Comparison of ENCODE assay signal across 23 mouse cellular contexts in genomic region chr3:148912944-148913684, GRCm38 (mm10).
DNase-seq lines count a peak whose midpoint lies in the region; ATAC-seq and TF ChIP-seq lines count a peak whose summit lies in the region.
"Had no signal": no experiment of that assay in that cellular context is flagged by ENCODE, and none has a peak within 500 bp of the region (broad histone marks: within the 10 kb centered on the region; RNA-seq: fewer than 3 reads in every experiment).

No protein-coding gene starts in this region.

- H3K36me3 ChIP-seq in hindbrain, embryonic 11.5 days (ENCODE audit: control insufficient read depth, insufficient read depth, low read length), result no peaks in the 10 kb centered on the region
- no peaks in the 10 kb centered on the region for H3K36me3 ChIP-seq in hindbrain, postnatal 0 days (ENCODE audit: insufficient read depth, low read length)
- H3K36me3 ChIP-seq in forebrain, embryonic 10.5 days (replicated peaks), result peaks cover 4% of the 10 kb centered on the region
- H3K36me3 ChIP-seq in hindbrain, embryonic 13.5 days, result no peaks in the 10 kb centered on the region
- H3K36me3 ChIP-seq in midbrain, embryonic 16.5 days (ENCODE audit: control insufficient read depth, insufficient read depth, low read length), result no peaks in the 10 kb centered on the region
- H3K36me3 ChIP-seq: liver, embryonic 13.5 days had no signal

- no peak overlapping the region for H3K4me2 ChIP-seq in hindbrain, embryonic 11.5 days (replicated peaks; ENCODE audit: low read depth, low read length)
- no peak overlapping the region for H3K4me2 ChIP-seq in hindbrain, postnatal 0 days (ENCODE audit: low read depth, low read length)
- no peak overlapping the region for H3K4me2 ChIP-seq in hindbrain, embryonic 13.5 days
- H3K4me2 ChIP-seq in midbrain, embryonic 16.5 days (ENCODE audit: low read length), result no peak overlapping the region; the same call in 1 of the 2 replicates
- H3K4me2 ChIP-seq: heart, embryonic 11.5 days; liver, embryonic 13.5 days had no signal

- peak; percentile 58 for ATAC-seq in hindbrain, embryonic 11.5 days (ENCODE audit: low FRiP score)
- ATAC-seq in hindbrain, postnatal 0 days, result no peak
- peak; percentile 54; the same call in 1 of the 2 replicates for ATAC-seq in hindbrain, embryonic 13.5 days (ENCODE audit: low FRiP score)
- peak; percentile 55 for ATAC-seq in midbrain, embryonic 16.5 days

- no peak overlapping the region for H3K4me3 ChIP-seq in hindbrain, embryonic 11.5 days (ENCODE audit: low read depth, low read length)
- H3K4me3 ChIP-seq in hindbrain, postnatal 0 days (ENCODE audit: low read length), result no peak overlapping the region
- H3K4me3 ChIP-seq in forebrain, embryonic 10.5 days, result no peak overlapping the region
- no peak overlapping the region for H3K4me3 ChIP-seq in hindbrain, embryonic 13.5 days
- H3K4me3 ChIP-seq in midbrain, embryonic 16.5 days (ENCODE audit: low read depth, low read length), result no peak overlapping the region
- H3K4me3 ChIP-seq: embryonic facial prominence, embryonic 10.5 days; layer of hippocampus, adult 2 months; liver, embryonic 13.5 days; myocyte had no signal

- 77% methylated on average over 14 of the region's 14 CpGs for WGBS in hindbrain, embryonic 11.5 days
- 50% methylated on average over 14 of the region's 14 CpGs for WGBS in hindbrain, postnatal 0 days
- 81% methylated on average over 14 of the region's 14 CpGs for WGBS in forebrain, embryonic 10.5 days
- 51% methylated on average over 14 of the region's 14 CpGs for WGBS in hindbrain, embryonic 13.5 days
- WGBS in midbrain, embryonic 16.5 days, result 46% methylated on average over 14 of the region's 14 CpGs

- no peaks in the 10 kb centered on the region for H3K9me3 ChIP-seq in hindbrain, embryonic 11.5 days (ENCODE audit: control insufficient read depth, low read length)
- H3K9me3 ChIP-seq in hindbrain, postnatal 0 days (ENCODE audit: low read length), result no peaks in the 10 kb centered on the region
- H3K9me3 ChIP-seq in forebrain, embryonic 10.5 days, result no peaks in the 10 kb centered on the region
- no peaks in the 10 kb centered on the region for H3K9me3 ChIP-seq in hindbrain, embryonic 13.5 days
- H3K9me3 ChIP-seq in midbrain, embryonic 16.5 days (replicated peaks; ENCODE audit: control insufficient read depth, low read length, poor library complexity, severe bottlenecking), result no peaks in the 10 kb centered on the region
- H3K9me3 ChIP-seq: embryonic facial prominence, embryonic 10.5 days; liver, embryonic 13.5 days had no signal

- TF ChIP-seq CTCF in hindbrain, postnatal 0 days (IDR thresholded peaks at IDR 0.05; ENCODE audit: low read depth), result no peak

- DNase-seq in hindbrain, embryonic 11.5 days (ENCODE audit: low spot score), result no peak
- DNase-seq in hindbrain, postnatal 0 days (ENCODE audit: low spot score), result no peak
- no peak for DNase-seq in forebrain, embryonic 10.5 days (ENCODE audit: extremely low spot score, low spot score)
- no peak for DNase-seq in thymus, postnatal 25 days
- DNase-seq in heart, adult 18-20 months, result no peak
- no peak for DNase-seq in layer of hippocampus, postnatal 36 days
- DNase-seq: adrenal gland, postnatal 10 days; cerebellum, adult 11-12 months; cerebellum, postnatal 36 days; gastrocnemius, postnatal 14 days; heart, postnatal 4 days; kidney, adult 11 months; kidney, postnatal 10 days; liver, embryonic 13.5 days; right cerebral cortex, postnatal 4 days; thymus, postnatal 4 days had no signal

- no peaks in the 10 kb centered on the region for H3K4me1 ChIP-seq in hindbrain, embryonic 11.5 days (replicated peaks; ENCODE audit: control insufficient read depth, insufficient read depth, low read length)
- H3K4me1 ChIP-seq in hindbrain, postnatal 0 days (ENCODE audit: insufficient read depth, low read length), result no peaks in the 10 kb centered on the region; the same call in 1 of the 2 replicates
- H3K4me1 ChIP-seq in forebrain, embryonic 10.5 days, result peaks cover 52% of the 10 kb centered on the region
- peaks cover 43% of the 10 kb centered on the region for H3K4me1 ChIP-seq in hindbrain, embryonic 13.5 days (replicated peaks)
- peaks cover 27% of the 10 kb centered on the region for H3K4me1 ChIP-seq in midbrain, embryonic 16.5 days (ENCODE audit: control insufficient read depth, insufficient read depth, low read length)
- H3K4me1 ChIP-seq: liver, embryonic 13.5 days had no signal

- no peak overlapping the region for H3K9ac ChIP-seq in hindbrain, embryonic 11.5 days (ENCODE audit: low read depth, low read length)
- no peak overlapping the region for H3K9ac ChIP-seq in hindbrain, postnatal 0 days (replicated peaks; ENCODE audit: low read length)
- no peak overlapping the region; the same call in 1 of the 2 replicates for H3K9ac ChIP-seq in hindbrain, embryonic 13.5 days
- H3K9ac ChIP-seq in midbrain, embryonic 16.5 days (ENCODE audit: low read depth, low read length), result no peak overlapping the region
- H3K9ac ChIP-seq: liver, embryonic 13.5 days had no signal

- H3K27me3 ChIP-seq in hindbrain, embryonic 11.5 days (ENCODE audit: control insufficient read depth, insufficient read depth, low read length), result no peaks in the 10 kb centered on the region
- no peaks in the 10 kb centered on the region for H3K27me3 ChIP-seq in hindbrain, postnatal 0 days (ENCODE audit: insufficient read depth, low read length)
- H3K27me3 ChIP-seq in forebrain, embryonic 10.5 days (ENCODE audit: poor library complexity, severe bottlenecking), result no peaks in the 10 kb centered on the region
- H3K27me3 ChIP-seq in hindbrain, embryonic 13.5 days, result no peaks in the 10 kb centered on the region
- H3K27me3 ChIP-seq in midbrain, embryonic 16.5 days (ENCODE audit: control insufficient read depth, insufficient read depth, low read depth, low read length), result no peaks in the 10 kb centered on the region
- H3K27me3 ChIP-seq: CH12.LX; liver, embryonic 13.5 days had no signal

- H3K27ac ChIP-seq in hindbrain, embryonic 11.5 days (ENCODE audit: low read depth, low read length), result no peak overlapping the region
- H3K27ac ChIP-seq in hindbrain, postnatal 0 days, result no peak overlapping the region
- peak overlapping the region; percentile 35; the same call in 1 of the 2 replicates for H3K27ac ChIP-seq in forebrain, embryonic 10.5 days
- peak overlapping the region; percentile 40; the same call in 1 of the 2 replicates for H3K27ac ChIP-seq in hindbrain, embryonic 13.5 days
- H3K27ac ChIP-seq in midbrain, embryonic 16.5 days (ENCODE audit: low read length), result no peak overlapping the region
- H3K27ac ChIP-seq: embryonic facial prominence, embryonic 10.5 days; layer of hippocampus, adult 2 months; liver, embryonic 13.5 days had no signal

Comparison
In these comparisons a context has a peak if more than half of its experiments do, and no peak if none do; other contexts are left out.
1. H3K27ac ChIP-seq: peak in forebrain, embryonic 10.5 days (single experiment) and hindbrain, embryonic 13.5 days (single experiment); none in hindbrain, embryonic 11.5 days (single experiment), hindbrain, postnatal 0 days (single experiment) and midbrain, embryonic 16.5 days (single experiment).